In genomic region chr13:112278251-112278650, GRCm38 (mm10) we compare ENCODE assay signal across 26 mouse cellular contexts. TPM values are rescaled to one million over a fixed set of nuclear protein-coding genes. Genes with fewer than 3 reads are reported as not detected.
A peak's percentile ranks its signal among the peaks of the same experiment; 100 is the strongest.
DNase-seq lines count a peak whose midpoint lies in the region; ATAC-seq and TF ChIP-seq lines count a peak whose summit lies in the region.
"Had no signal": no experiment of that assay in that cellular context is flagged by ENCODE, and none has a peak within 500 bp of the region (broad histone marks: within the 10 kb centered on the region; RNA-seq: fewer than 3 reads in every experiment).

No protein-coding gene starts in this region.

- no peaks in the 10 kb centered on the region for H3K36me3 ChIP-seq in forebrain, embryonic 12.5 days (replicated peaks)
- H3K36me3 ChIP-seq in midbrain, postnatal 0 days (ENCODE audit: insufficient read depth, low read length): no peaks in the 10 kb centered on the region
- H3K36me3 ChIP-seq: limb, embryonic 12.5 days; liver, embryonic 13.5 days; midbrain, embryonic 12.5 days had no signal

- H3K27me3 ChIP-seq in forebrain, embryonic 12.5 days: no peaks in the 10 kb centered on the region
- no peaks in the 10 kb centered on the region for H3K27me3 ChIP-seq in midbrain, postnatal 0 days (ENCODE audit: insufficient read depth, low read length)
- H3K27me3 ChIP-seq: limb, embryonic 12.5 days; liver, embryonic 13.5 days; midbrain, embryonic 12.5 days had no signal

- no peak for TF ChIP-seq CTCF in midbrain, postnatal 0 days (IDR thresholded peaks at IDR 0.05)

- ATAC-seq in forebrain, embryonic 12.5 days (ENCODE audit: low FRiP score): peak; percentile 58; the same call in 1 of the 2 replicates
- no peak for ATAC-seq in midbrain, postnatal 0 days (ENCODE audit: low FRiP score)
- ATAC-seq in monocyte, adult 5-6 weeks (replicated peaks; ENCODE audit: insufficient number of reproducible peaks, low FRiP score, low TSS enrichment, poor library complexity, severe bottlenecking): no peak

- 71% methylated on average over 7 of the region's 7 CpGs for WGBS in forebrain, embryonic 12.5 days
- 85% methylated on average over 7 of the region's 7 CpGs for whole genome bisulfite sequencing in midbrain, postnatal 0 days

- no peak overlapping the region for H3K27ac ChIP-seq in forebrain, embryonic 12.5 days
- no peak overlapping the region for H3K27ac ChIP-seq in midbrain, postnatal 0 days (ENCODE audit: low read depth, low read length)
- H3K27ac ChIP-seq: heart, adult 2 months; hindbrain, embryonic 14.5 days; layer of hippocampus, adult 2 months; limb, embryonic 12.5 days; liver, embryonic 13.5 days; midbrain, embryonic 12.5 days had no signal

- no peak overlapping the region for H3K9ac ChIP-seq in forebrain, embryonic 12.5 days
- H3K9ac ChIP-seq in midbrain, postnatal 0 days (replicated peaks; ENCODE audit: low read length, poor library complexity, severe bottlenecking): no peak overlapping the region
- H3K9ac ChIP-seq: hindbrain, embryonic 14.5 days; limb, embryonic 12.5 days; liver, embryonic 13.5 days; midbrain, embryonic 12.5 days had no signal

- no peak overlapping the region for H3K4me2 ChIP-seq in forebrain, embryonic 12.5 days
- no peak overlapping the region for H3K4me2 ChIP-seq in midbrain, postnatal 0 days (ENCODE audit: low read depth, low read length, poor library complexity, severe bottlenecking)
- H3K4me2 ChIP-seq: hindbrain, embryonic 14.5 days; limb, embryonic 12.5 days; liver, embryonic 13.5 days; midbrain, embryonic 12.5 days had no signal

- DNase-seq in layer of hippocampus, adult 11-12 months (ENCODE audit: low spot score): peak; percentile 11
- no peak for DNase-seq in layer of hippocampus, adult 8-10 months (ENCODE audit: low spot score in 2 of 2)
- DNase-seq in right cerebral cortex, postnatal 10 days (ENCODE audit: low spot score in 2 of 2): peak; percentile 26 to 53
- no peak for DNase-seq in right cerebral cortex, postnatal 14 days
- peak; percentile 56 for DNase-seq in induced T-regulatory cell, adult 2 months (ENCODE audit: low read depth)
- no peak for DNase-seq in midbrain, postnatal 0 days (ENCODE audit: low spot score)
- DNase-seq: adrenal gland, postnatal 10 days; cerebellum, adult 9-10 months; gastrocnemius, postnatal 14 days; heart, adult 2 months; heart, postnatal 36 days; kidney, adult 8-10 months; kidney, postnatal 14 days; liver, embryonic 13.5 days; lung, adult 2 months; lung, postnatal 14 days; thymus, adult 18-20 months; thymus, postnatal 36 days had no signal

- H3K9me3 ChIP-seq in forebrain, embryonic 12.5 days: no peaks in the 10 kb centered on the region
- H3K9me3 ChIP-seq in midbrain, postnatal 0 days (ENCODE audit: low read length): no peaks in the 10 kb centered on the region
- H3K9me3 ChIP-seq: limb, embryonic 12.5 days; liver, embryonic 13.5 days; midbrain, embryonic 12.5 days had no signal

- H3K4me1 ChIP-seq in forebrain, embryonic 12.5 days: peaks cover 11% of the 10 kb centered on the region; the same call in 1 of the 2 replicates
- no peaks in the 10 kb centered on the region for H3K4me1 ChIP-seq in midbrain, postnatal 0 days (ENCODE audit: insufficient read depth, low read length)
- H3K4me1 ChIP-seq: liver, embryonic 13.5 days; midbrain, embryonic 12.5 days had no signal

- no peak overlapping the region for H3K4me3 ChIP-seq in forebrain, embryonic 12.5 days (replicated peaks)
- H3K4me3 ChIP-seq in midbrain, postnatal 0 days (ENCODE audit: low read depth, low read length): no peak overlapping the region
- H3K4me3 ChIP-seq: heart, adult 2 months; layer of hippocampus, adult 2 months; limb, embryonic 12.5 days; liver, embryonic 13.5 days; midbrain, embryonic 12.5 days had no signal

RNA-seq across cellular contexts. Expression of gene Ankrd55, which starts 10.0 kb away (rescaled TPM):
- 1 to 10 TPM; 3.8 to 5.5 (median 4.2) TPM for total RNA-seq in layer of hippocampus, adult 8-10 months (2022)
- 1.0 and 1.3 TPM in 2 replicates for polyA plus RNA-seq in forebrain, embryonic 12.5 days (2016; fragmentation: Nextera tagmentation; extraction: Ambion mirVana)
- total RNA-seq in midbrain, postnatal 0 days (2014; rRNA removed): 21.2 and 24.4 TPM in 2 replicates
- polyA plus RNA-seq in midbrain, postnatal 0 days (2015; fragmentation: Nextera tagmentation; extraction: Ambion mirVana): 10.2 and 11.7 TPM in 2 replicates
- 0.68 TPM in 1 of 3 replicates, not detected in the others for total RNA-seq in monocyte, adult 5-6 weeks (2017)
- total RNA-seq: megakaryocyte progenitor cell, adult 5-6 weeks; MEL had no signal

Comparison
In these comparisons a context has a peak if more than half of its experiments do, and no peak if none do; other contexts are left out.
1. DNase-seq: peak in layer of hippocampus, adult 11-12 months (single experiment), right cerebral cortex, postnatal 10 days (2 of 2) and induced T-regulatory cell, adult 2 months (single experiment); none in layer of hippocampus, adult 8-10 months (0 of 2), right cerebral cortex, postnatal 14 days (single experiment) and midbrain, postnatal 0 days (single experiment).